Mouse (Mus musculus): ENCODE results near the gene Rabggta.

DNA sequence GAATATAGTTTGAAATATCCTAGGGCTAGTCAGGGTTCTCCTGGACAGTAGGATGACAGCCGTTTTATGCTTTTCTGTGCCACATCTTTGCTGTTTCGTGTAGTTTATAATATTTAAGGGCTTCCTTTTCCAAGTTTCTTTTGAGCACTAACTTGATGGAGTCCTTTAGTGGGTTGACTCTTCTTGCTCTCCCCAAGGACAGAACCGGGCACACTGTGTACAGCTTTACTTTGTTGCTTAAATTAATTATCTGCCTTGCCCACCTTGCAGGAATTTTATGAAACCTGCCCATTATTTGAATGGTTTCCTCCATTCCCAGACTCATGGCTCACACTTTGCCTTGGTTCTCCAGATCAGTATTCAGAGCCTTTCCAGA is 40.0 kb downstream of the Rabggta start:
- no peak for TF ChIP-seq GATA1 (IDR thresholded peaks at IDR 0.05; ENCODE audit: borderline replicate concordance, low read length)
- no peak for TF ChIP-seq FLI1 (IDR thresholded peaks at IDR 0.05; ENCODE audit: low read length)
